Mouse (Mus musculus): Measurements from ENCODE around the gene Dpy19l1. TPM values are rescaled to one million over a fixed set of nuclear protein-coding genes. Genes with fewer than 3 reads are reported as not detected.

Dpy19l1 gene
- total RNA-seq, 2 experiments from 2014 or later: 19.3 to 20.0 TPM

DNA sequence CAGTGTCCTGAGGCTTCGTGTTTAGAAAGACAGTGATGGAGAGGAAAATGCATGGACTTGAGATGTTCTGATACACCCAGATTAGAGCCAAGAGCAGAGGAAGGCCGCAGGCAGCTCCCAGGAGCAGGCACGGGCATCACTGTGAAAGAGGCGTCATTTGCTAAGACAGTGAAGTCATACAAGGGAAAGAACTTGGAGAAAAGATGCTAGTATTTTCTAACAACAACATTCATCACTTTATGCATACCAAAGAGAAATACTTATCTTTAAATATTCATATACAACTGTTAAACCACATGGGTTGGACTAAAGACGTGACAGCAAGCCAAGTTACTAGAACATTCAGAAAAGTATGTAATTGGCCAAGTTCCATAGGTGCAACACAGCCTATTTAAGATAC, 35.8 kb downstream of the Dpy19l1 start:
- no peak for DNase-seq

DNA sequence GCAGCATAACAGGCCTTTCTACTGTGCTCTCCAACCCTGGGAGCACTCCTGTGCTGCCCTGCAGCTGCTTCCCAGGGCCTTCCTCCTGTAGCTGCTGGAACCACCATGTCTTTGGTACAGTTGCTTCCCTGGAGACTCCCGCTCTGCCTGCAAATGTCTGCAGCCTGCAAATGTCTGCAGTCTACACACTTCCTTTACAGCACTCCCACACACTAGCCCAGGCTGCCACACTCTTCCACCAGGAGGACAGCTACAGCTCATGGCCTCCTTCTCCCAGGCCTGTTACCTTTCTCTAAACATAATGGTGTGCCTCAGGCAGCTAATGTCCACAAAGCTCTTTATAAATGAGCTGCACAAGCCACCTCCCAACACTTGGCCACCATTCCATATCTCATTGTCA, 36.3 kb downstream of the Dpy19l1 start:
- no peak for DNase-seq

DNA sequence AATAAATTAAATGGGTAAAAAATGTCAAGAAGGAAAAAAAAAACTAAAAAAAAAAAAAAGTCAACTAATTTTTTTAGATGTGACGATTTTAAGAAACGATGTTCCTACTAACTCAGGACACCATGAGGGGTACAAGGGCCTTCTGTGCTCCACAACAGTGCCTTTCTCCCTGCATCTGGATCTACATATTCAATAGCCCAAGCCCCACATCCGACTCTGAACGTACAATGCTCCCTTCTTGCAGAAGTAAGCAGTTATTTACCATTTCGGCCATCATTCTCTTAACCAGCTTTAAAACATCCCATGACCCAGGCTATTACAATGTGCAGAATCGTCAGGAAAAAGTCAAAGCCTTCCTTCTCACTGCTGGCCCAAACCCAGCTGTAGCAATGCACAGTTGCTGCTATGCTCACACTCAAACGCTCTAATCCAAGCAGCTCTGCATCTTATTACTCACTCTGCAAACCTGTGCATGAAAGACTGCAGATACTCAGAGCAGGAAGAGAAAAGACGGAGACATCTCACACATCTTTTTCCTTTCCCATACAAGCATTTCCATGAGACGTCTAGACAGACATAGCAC, 41.5 kb downstream of the Dpy19l1 start:
- DNase-seq: no peak

GRCm38 (mm10) chr9:24453833-24454232, 49.1 kb downstream of the Dpy19l1 start:
- DNase-seq: no peak

DNA sequence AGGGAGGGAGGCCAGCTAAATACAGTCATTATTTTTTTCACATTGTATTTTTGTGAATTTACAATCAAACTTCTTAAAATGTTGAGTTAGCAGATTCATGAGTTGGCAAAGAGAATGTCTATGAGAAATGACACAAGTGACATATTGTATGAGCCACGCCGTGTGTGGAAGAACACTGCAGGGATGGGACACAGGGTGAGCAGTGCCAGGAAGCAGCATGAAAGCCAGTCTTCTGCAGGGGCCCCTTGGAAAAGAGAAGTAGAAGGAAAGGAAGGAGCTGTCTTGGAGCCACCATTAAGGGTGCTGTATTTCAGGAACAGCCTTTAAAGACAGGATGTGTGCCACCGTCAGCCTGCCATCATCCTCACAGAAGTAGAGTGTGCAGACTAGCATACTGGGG, 52.0 kb downstream of the Dpy19l1 start:
- no peak for DNase-seq

- DNase-seq: no peak
Observed at GRCm38 (mm10) chr9:24450524-24450923, 52.4 kb downstream of the Dpy19l1 start.

GRCm38 (mm10) chr9:24434901-24435300, 68.0 kb downstream of the Dpy19l1 start:
- DNase-seq: no peak

DNA sequence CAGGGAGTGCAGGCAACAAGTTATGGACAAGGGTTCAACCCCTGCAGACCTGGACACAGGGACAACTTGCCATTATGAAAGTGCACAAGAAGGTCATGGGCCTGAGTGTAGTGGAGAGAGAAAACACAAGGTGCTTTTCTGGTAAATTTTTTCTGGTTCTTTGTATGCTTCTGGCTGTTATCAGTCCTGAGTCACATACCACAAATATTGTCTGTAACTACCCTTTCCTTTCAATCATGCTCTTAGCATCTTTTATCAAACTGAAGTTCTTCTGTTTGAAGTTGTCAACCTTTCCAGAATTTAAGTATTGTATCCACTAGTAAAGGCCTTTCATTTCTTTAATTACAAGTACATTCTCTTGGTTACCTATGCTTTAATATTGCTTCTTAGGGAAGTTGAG, 73.2 kb downstream of the Dpy19l1 start:
- no peak for DNase-seq

- DNase-seq: no peak
Observed at GRCm38 (mm10) chr9:24425679-24426078, 77.3 kb downstream of the Dpy19l1 start.

DNA sequence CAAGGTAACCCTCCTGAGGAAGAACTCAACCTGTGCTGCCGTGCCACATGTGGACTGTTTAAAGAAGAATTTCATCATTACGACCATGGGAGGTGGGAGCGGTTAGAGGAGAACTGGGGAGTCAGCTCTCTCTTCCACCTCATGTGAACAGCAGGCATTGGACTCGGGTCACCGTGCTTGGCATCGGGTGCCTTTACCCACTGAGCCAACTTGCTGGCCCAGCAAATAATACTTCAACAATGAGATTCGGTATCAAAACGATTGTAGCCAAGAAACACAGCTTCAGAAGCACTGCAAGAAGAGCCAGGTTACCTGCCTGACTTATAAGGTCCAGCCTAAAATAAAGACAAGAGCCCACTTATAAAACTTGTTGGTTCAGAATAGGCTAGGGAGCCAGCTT, 79.7 kb downstream of the Dpy19l1 start:
- DNase-seq: no peak

- no peak for DNase-seq
Observed at GRCm38 (mm10) chr9:24421888-24422287, 81.1 kb downstream of the Dpy19l1 start.

DNA sequence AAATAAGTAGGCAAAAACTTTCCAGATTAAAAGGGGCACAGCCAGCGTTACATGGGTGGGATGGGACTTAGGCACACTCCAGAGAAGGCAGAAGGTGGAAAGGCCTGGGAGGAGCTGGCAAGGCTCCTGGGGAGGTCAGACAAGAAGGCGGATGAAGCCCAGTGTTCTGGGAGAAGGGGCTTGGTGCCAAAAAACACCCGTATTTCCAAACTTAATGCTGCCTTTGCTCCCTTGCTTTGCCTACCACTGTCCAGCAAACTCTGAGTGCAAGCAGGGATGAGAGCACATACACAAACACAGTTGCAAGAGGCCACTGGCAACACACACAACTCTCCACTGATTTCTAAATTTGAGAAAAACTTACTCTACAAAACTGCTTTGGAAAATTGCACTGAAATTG, 81.7 kb downstream of the Dpy19l1 start:
- no peak for DNase-seq

DNA sequence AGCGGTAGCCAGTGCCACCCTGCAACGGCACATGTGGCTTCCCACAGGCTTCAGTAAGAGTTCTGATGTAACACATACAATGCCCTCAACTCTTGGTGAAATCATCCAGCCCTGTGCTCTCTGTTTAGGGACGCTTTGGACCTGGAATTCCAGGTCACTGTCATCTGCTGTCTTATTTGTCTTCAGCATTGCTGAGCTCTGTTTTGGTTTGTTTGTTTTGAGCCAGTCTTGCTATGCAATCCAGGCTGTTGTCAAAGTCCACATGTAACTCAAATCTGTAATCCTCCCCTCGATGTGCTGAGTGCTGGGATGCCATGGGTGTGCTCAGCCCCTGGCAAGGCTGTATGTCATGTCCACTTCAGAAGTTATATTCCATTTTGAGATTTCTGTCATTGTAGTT, 82.8 kb downstream of the Dpy19l1 start:
- DNase-seq: no peak

GRCm38 (mm10) chr9:24418281-24418680, 84.7 kb downstream of the Dpy19l1 start:
- no peak for DNase-seq

GRCm38 (mm10) chr9:24411483-24411882, 91.5 kb downstream of the Dpy19l1 start:
- no peak for DNase-seq

DNA sequence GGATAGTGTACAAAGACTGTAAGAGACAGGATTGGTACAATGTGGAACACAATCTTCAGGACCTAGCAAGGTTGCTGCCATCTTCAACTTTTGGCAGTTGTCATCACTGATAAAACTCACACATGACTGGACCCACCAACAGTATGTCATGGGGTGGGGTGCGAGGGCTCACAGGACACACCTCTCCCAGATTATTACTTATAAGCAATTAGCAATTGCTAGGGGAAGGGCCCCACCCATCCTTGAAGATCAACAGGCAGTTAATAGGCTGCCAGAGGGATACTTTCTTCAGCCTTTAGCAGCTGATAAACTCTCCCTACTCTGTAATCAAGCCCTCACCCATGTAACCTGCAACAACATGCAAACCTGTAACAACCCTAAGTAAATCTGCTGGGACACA, 92.5 kb downstream of the Dpy19l1 start:
- DNase-seq: no peak

DNA sequence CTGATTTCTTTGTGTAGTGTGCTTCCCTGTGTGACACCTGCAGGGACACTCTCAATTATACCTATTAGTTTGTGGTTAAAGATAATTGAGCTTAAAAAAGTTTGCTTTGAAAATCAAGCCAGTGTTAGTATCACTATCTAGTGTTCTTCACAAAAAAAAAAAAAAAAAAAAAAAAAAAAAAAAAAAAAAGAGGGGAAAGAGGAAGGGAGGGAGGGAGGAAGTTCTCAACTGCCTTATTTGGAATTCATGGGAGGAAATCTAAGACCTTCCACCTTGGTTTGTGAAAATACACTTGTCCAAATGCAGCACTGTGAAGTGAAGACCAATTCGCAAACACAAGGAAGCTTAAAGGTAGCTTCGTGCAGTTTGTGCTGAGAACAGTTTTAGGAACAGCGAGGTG, 94.9 kb downstream of the Dpy19l1 start:
- DNase-seq: no peak

GRCm38 (mm10) chr9:24394146-24394545, 108.8 kb downstream of the Dpy19l1 start:
- peak; percentile 35 for DNase-seq

DNA sequence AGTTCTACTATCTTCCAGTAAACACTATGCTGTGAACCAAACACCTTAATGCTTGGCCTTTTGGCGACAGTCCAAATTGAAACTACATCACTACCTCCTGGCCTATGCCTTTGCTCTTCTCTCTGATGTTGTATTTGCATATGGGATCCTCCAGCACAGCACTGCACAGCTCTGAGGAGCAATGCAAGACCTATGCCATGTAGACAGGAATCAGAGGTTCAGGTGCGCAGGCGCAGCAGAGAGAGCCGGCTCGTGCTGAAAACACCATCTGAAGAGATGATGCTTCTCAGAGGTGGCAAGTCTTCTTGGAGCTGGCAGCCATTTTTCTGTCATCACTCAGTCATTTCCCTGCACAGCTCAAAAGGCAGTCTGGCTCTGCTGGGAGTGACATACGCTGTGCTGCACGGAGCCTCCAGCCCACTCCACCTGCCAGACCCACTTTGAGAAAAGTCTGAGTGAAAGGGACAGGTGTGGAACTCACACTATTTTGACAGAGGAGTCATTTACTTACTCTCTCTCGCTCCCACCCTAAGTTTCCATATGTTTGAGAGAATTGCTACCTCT, 112.1 kb downstream of the Dpy19l1 start:
- no peak for DNase-seq

DNA sequence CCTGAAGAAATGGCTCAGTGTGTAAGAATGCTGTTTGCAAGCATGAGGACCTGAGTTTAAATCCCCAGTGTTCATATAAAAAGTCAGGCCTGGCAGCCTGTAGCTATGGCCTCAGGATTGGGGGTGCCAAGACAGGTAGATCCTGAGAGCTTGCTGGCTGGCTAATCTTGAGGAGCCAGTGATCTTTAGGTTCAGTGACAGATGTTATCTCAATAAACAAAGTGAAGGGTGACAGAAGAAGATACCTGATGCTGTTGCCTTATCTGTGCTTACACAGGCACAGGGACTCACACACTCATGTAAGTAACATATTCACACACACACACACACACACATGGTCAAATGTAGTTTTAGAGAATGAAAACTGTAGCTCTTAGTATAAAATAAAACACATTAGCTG, 115.7 kb downstream of the Dpy19l1 start:
- DNase-seq: no peak

- DNase-seq: no peak
Observed at GRCm38 (mm10) chr9:24379321-24379720, 123.6 kb downstream of the Dpy19l1 start.

DNA sequence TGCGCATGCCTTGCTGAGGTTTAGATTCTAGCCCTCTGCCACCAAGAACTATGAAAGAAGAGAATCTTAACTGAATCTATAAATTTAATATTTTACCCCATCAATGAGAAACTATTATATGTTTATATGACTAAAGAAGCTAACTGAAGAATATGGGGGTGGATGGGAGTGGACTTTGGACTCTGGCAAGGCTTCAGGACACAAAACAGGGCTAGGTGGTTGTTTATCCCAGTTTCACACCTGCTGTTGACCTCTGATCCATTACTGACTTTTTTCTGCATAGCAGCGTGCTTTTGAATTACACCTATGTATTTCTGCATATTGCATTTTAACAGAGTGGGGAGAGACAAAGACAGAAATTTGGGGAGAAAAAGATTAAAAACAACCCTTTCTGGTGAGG, 124.1 kb downstream of the Dpy19l1 start:
- no peak for DNase-seq

Data from heart, postnatal 4 days (tissue).